Mouse (Mus musculus) granulocyte monocyte progenitor cell, adult 5-6 weeks (primary cell): ENCODE data around the gene Prim1. TPM values are rescaled to one million over a fixed set of nuclear protein-coding genes. Genes with fewer than 3 reads are reported as not detected.
"Not testable (repeated sequence)": the region's sequence is repeated elsewhere in the genome, so short reads cannot be mapped to it uniquely, and the experiment has no call there.

Experiments used
- ATAC-seq: replicated peaks from 2 replicates; pipeline ENCODE4 v1.8.0; 2016; ENCODE audit warnings: mild to moderate bottlenecking, moderate TSS enrichment, inconsistent platforms; ENCODE audit not compliant: poor library complexity, severe bottlenecking
- total RNA-seq, 2 experiments: library from RNA; stranded (forward) in 1 of 2; stranded (reverse) in 1 of 2; fragments of 200-712, 200-1000 nt in 1 of 2; fragments of >200 nt in 1 of 2; fragmentation: Nextera tagmentation in 1 of 2; gene quantifications; 2 replicates each; pipeline ENCODE4 v1.2.3; 2014 to 2017

Gene Prim1
- total RNA-seq, 2 experiments from 2014 or later = 124 to 132 TPM

- peak; percentile 35; the same call in 1 of the 2 replicates for ATAC-seq
These were observed 54.2 kb downstream of the Prim1 start for GRCm38 (mm10) chr10:128069201-128069600.

- ATAC-seq = not testable (repeated sequence)
These were observed 55.5 kb downstream of the Prim1 start for GRCm38 (mm10) chr10:128070432-128070831.

GRCm38 (mm10) chr10:128078269-128078668, 63.3 kb downstream of the Prim1 start:
- not testable (repeated sequence) for ATAC-seq

Other genes with a start within 250 kb of the Prim1 start
- gene Rdh9, start 238.8 kb upstream of the Prim1 start, total RNA-seq (2014; fragmentation: Nextera tagmentation) = not detected in 2 replicates
- gene Rdh9, start 238.8 kb upstream of the Prim1 start, total RNA-seq (2017) = not detected in 2 replicates
- not detected in 2 replicates for gene Rdh16, start 214.0 kb upstream of the Prim1 start, total RNA-seq (2014; fragmentation: Nextera tagmentation)
- not detected in 2 replicates for gene Rdh16, start 214.0 kb upstream of the Prim1 start, total RNA-seq (2017)
- not detected in 2 replicates for gene Rdh19, start 165.2 kb upstream of the Prim1 start, total RNA-seq (2014; fragmentation: Nextera tagmentation)
- gene Rdh19, start 165.2 kb upstream of the Prim1 start, total RNA-seq (2017) = not detected in 2 replicates
- not detected in 2 replicates for gene Rdh16f2, start 148.7 kb upstream of the Prim1 start, total RNA-seq (2014; fragmentation: Nextera tagmentation)
- not detected in 2 replicates for gene Rdh16f2, start 148.7 kb upstream of the Prim1 start, total RNA-seq (2017)
- gene Rdh7, start 126.4 kb upstream of the Prim1 start, total RNA-seq (2014; fragmentation: Nextera tagmentation) = not detected in 2 replicates
- not detected in 2 replicates for gene Rdh7, start 126.4 kb upstream of the Prim1 start, total RNA-seq (2017)
- not detected in 2 replicates for gene Sdr9c7, start 116.7 kb upstream of the Prim1 start, total RNA-seq (2014; fragmentation: Nextera tagmentation)
- not detected in 2 replicates for gene Sdr9c7, start 116.7 kb upstream of the Prim1 start, total RNA-seq (2017)
- not detected in 2 replicates for gene Hsd17b6, start 7.6 kb upstream of the Prim1 start, total RNA-seq (2014; fragmentation: Nextera tagmentation)
- gene Hsd17b6, start 7.6 kb upstream of the Prim1 start, total RNA-seq (2017) = not detected in 2 replicates
- 1,470 and 1,497 TPM in 2 replicates for gene Naca, start 20.4 kb downstream of the Prim1 start, total RNA-seq (2014; fragmentation: Nextera tagmentation)
- gene Naca, start 20.4 kb downstream of the Prim1 start, total RNA-seq (2017) = 2,024 and 2,260 TPM in 2 replicates
- 204 and 218 TPM in 2 replicates for gene Ptges3, start 43.8 kb downstream of the Prim1 start, total RNA-seq (2014; fragmentation: Nextera tagmentation)
- 321 and 371 TPM in 2 replicates for gene Ptges3, start 43.8 kb downstream of the Prim1 start, total RNA-seq (2017)
- 1,867 and 2,007 TPM in 2 replicates for gene Atp5b, start 68.1 kb downstream of the Prim1 start, total RNA-seq (2014; fragmentation: Nextera tagmentation)
- 1,997 and 2,300 TPM in 2 replicates for gene Atp5b, start 68.1 kb downstream of the Prim1 start, total RNA-seq (2017)
- 54.8 and 64.2 TPM in 2 replicates for gene Baz2a, start 76.4 kb downstream of the Prim1 start, total RNA-seq (2014; fragmentation: Nextera tagmentation)
- gene Baz2a, start 76.4 kb downstream of the Prim1 start, total RNA-seq (2017) = 15.0 and 17.2 TPM in 2 replicates
- 14.3 and 20.5 TPM in 2 replicates for gene Rbms2, start 165.1 kb downstream of the Prim1 start, total RNA-seq (2014; fragmentation: Nextera tagmentation)
- gene Rbms2, start 165.1 kb downstream of the Prim1 start, total RNA-seq (2017) = 1.8 and 2.1 TPM in 2 replicates
- not detected in 2 replicates for gene Gls2, start 179.3 kb downstream of the Prim1 start, total RNA-seq (2014; fragmentation: Nextera tagmentation)
- not detected in 2 replicates for gene Gls2, start 179.3 kb downstream of the Prim1 start, total RNA-seq (2017)
- gene Spryd4, start 196.6 kb downstream of the Prim1 start, total RNA-seq (2014; fragmentation: Nextera tagmentation) = 15.1 and 16.3 TPM in 2 replicates
- 9.7 and 19.2 TPM in 2 replicates for gene Spryd4, start 196.6 kb downstream of the Prim1 start, total RNA-seq (2017)
- 0.75 TPM in 1 of 2 replicates, not detected in the other for gene Mip, start 210.7 kb downstream of the Prim1 start, total RNA-seq (2014; fragmentation: Nextera tagmentation)
- gene Mip, start 210.7 kb downstream of the Prim1 start, total RNA-seq (2017) = not detected in 2 replicates
- 55.4 and 70.5 TPM in 2 replicates for gene Timeless, start 216.9 kb downstream of the Prim1 start, total RNA-seq (2014; fragmentation: Nextera tagmentation)
- 64.0 and 71.4 TPM in 2 replicates for gene Timeless, start 216.9 kb downstream of the Prim1 start, total RNA-seq (2017)
- gene Apon, start 238.9 kb downstream of the Prim1 start, total RNA-seq (2014; fragmentation: Nextera tagmentation) = 0.41 and 3.2 TPM in 2 replicates
- 0.31 and 0.99 TPM in 2 replicates for gene Apon, start 238.9 kb downstream of the Prim1 start, total RNA-seq (2017)